Mouse (Mus musculus): ENCODE data around the gene Bdh1. TPM values are rescaled to one million over a fixed set of nuclear protein-coding genes. Genes with fewer than 3 reads are reported as not detected.

Gene Bdh1
- total RNA-seq, 1 experiment: 12.0 TPM

GRCm38 (mm10) chr16:31429471-31430155 is 7.5 kb downstream of the Bdh1 start:
- Histone ChIP-seq H3K36me3 (ENCODE audit: control insufficient read depth, insufficient read depth, low read length, poor library complexity, severe bottlenecking) (no peaks in the 10 kb centered on the region), H3K27ac (ENCODE audit: insufficient read depth, low read depth, low read length, poor library complexity, severe bottlenecking) (no peak overlapping the region), H3K4me3 (ENCODE audit: insufficient read depth in 1 of 2, low read depth in 1 of 2, low read length in 2 of 2, poor library complexity in 1 of 2, severe bottlenecking in 1 of 2) (peak overlapping the region; percentile 68 to 81), H3K9ac (ENCODE audit: insufficient read depth, low read depth, low read length, poor library complexity, severe bottlenecking) (peak overlapping the region; percentile 52), H3K4me1 (ENCODE audit: control insufficient read depth in 2 of 2, insufficient read depth in 2 of 2, low read length in 2 of 2, poor library complexity in 1 of 2) (peaks cover 2 to 5% of the 10 kb centered on the region in 2 experiments; a peak in 2 of 4 replicates), H3K9me3 (ENCODE audit: control insufficient read depth, insufficient read depth, low read depth, low read length) (no peaks in the 10 kb centered on the region)
- in situ Hi-C loops (cut with MboI; ENCODE audit: low sequenced_read_pairs in 2 of 2, unreplicated experiment in 2 of 2): no loop called here
- TF ChIP-seq MAFK (IDR thresholded peaks at IDR 0.05; ENCODE audit: insufficient read depth, low read depth, low read length) (peak; percentile 20; the same call in 1 of the 2 replicates), ZC3H11A (IDR thresholded peaks at IDR 0.05; ENCODE audit: borderline replicate concordance, low read depth, low read length) (no peak)
- peak; percentile 82 for DNase-seq (ENCODE audit: low read depth, low spot score)

- TF ChIP-seq HCFC1 (IDR thresholded peaks at IDR 0.05; ENCODE audit: borderline replicate concordance, insufficient read depth, low read length) (no peak), ZC3H11A (IDR thresholded peaks at IDR 0.05; ENCODE audit: borderline replicate concordance, low read depth, low read length) (no peak), CHD2 (IDR thresholded peaks at IDR 0.05; ENCODE audit: low read depth, low read length) (no peak), ZNF384 (IDR thresholded peaks at IDR 0.05; ENCODE audit: low read depth, low read length) (no peak), MAFK (IDR thresholded peaks at IDR 0.05; ENCODE audit: insufficient read depth, low read depth, low read length) (no peak)
- H3K9me3 ChIP-seq (ENCODE audit: control insufficient read depth, insufficient read depth, low read depth, low read length): no peaks in the 10 kb centered on the region
- no peak for DNase-seq (ENCODE audit: low read depth, low spot score)
- no peak overlapping the region for H3K4me3 ChIP-seq (ENCODE audit: insufficient read depth in 1 of 2, low read depth in 1 of 2, low read length in 2 of 2, poor library complexity in 1 of 2, severe bottlenecking in 1 of 2)
- in situ Hi-C loops (cut with MboI; ENCODE audit: low sequenced_read_pairs in 2 of 2, unreplicated experiment in 2 of 2): no loop called here
- H3K4me1 ChIP-seq (ENCODE audit: control insufficient read depth in 2 of 2, insufficient read depth in 2 of 2, low read length in 2 of 2, poor library complexity in 1 of 2): peaks cover 3 to 10% of the 10 kb centered on the region in 2 experiments; a peak in 2 of 4 replicates
- H3K9ac ChIP-seq (ENCODE audit: insufficient read depth, low read depth, low read length, poor library complexity, severe bottlenecking): no peak overlapping the region
- no peaks in the 10 kb centered on the region for H3K36me3 ChIP-seq (ENCODE audit: control insufficient read depth, insufficient read depth, low read length, poor library complexity, severe bottlenecking)
- H3K27ac ChIP-seq (ENCODE audit: insufficient read depth, low read depth, low read length, poor library complexity, severe bottlenecking): no peak overlapping the region
Observed at GRCm38 (mm10) chr16:31433466-31434110, 11.5 kb downstream of the Bdh1 start.

- Histone ChIP-seq H3K9ac (ENCODE audit: insufficient read depth, low read depth, low read length, poor library complexity, severe bottlenecking) (no peak overlapping the region), H3K4me1 (ENCODE audit: control insufficient read depth in 2 of 2, insufficient read depth in 2 of 2, low read length in 2 of 2, poor library complexity in 1 of 2) (peaks cover 3 to 10% of the 10 kb centered on the region in 2 experiments; a peak in 2 of 4 replicates), H3K4me3 (ENCODE audit: insufficient read depth in 1 of 2, low read depth in 1 of 2, low read length in 2 of 2, poor library complexity in 1 of 2, severe bottlenecking in 1 of 2) (no peak overlapping the region), H3K36me3 (ENCODE audit: control insufficient read depth, insufficient read depth, low read length, poor library complexity, severe bottlenecking) (no peaks in the 10 kb centered on the region), H3K27ac (ENCODE audit: insufficient read depth, low read depth, low read length, poor library complexity, severe bottlenecking) (no peak overlapping the region; the same call in 1 of the 2 replicates), H3K9me3 (ENCODE audit: control insufficient read depth, insufficient read depth, low read depth, low read length) (no peaks in the 10 kb centered on the region)
- TF ChIP-seq ZC3H11A (IDR thresholded peaks at IDR 0.05; ENCODE audit: borderline replicate concordance, low read depth, low read length) (no peak), MAFK (IDR thresholded peaks at IDR 0.05; ENCODE audit: insufficient read depth, low read depth, low read length) (no peak)
- in situ Hi-C loops (cut with MboI; ENCODE audit: low sequenced_read_pairs in 2 of 2, unreplicated experiment in 2 of 2): no loop called here
- DNase-seq (ENCODE audit: low read depth, low spot score): no peak
Observed at GRCm38 (mm10) chr16:31435146-31435545, 13.1 kb downstream of the Bdh1 start.

- Histone ChIP-seq H3K9ac (ENCODE audit: insufficient read depth, low read depth, low read length, poor library complexity, severe bottlenecking) (0 out of 2 replicates have a peak overlapping the region, but pooled peaks have one; percentile 15), H3K4me1 (ENCODE audit: control insufficient read depth in 2 of 2, insufficient read depth in 2 of 2, low read length in 2 of 2, poor library complexity in 1 of 2) (peaks cover 3 to 10% of the 10 kb centered on the region in 2 experiments; a peak in 2 of 4 replicates), H3K27ac (ENCODE audit: insufficient read depth, low read depth, low read length, poor library complexity, severe bottlenecking) (no peak overlapping the region), H3K4me3 (ENCODE audit: insufficient read depth in 1 of 2, low read depth in 1 of 2, low read length in 2 of 2, poor library complexity in 1 of 2, severe bottlenecking in 1 of 2) (no peak overlapping the region), H3K9me3 (ENCODE audit: control insufficient read depth, insufficient read depth, low read depth, low read length) (no peaks in the 10 kb centered on the region), H3K36me3 (ENCODE audit: control insufficient read depth, insufficient read depth, low read length, poor library complexity, severe bottlenecking) (no peaks in the 10 kb centered on the region)
- TF ChIP-seq ZNF384 (IDR thresholded peaks at IDR 0.05; ENCODE audit: low read depth, low read length) (no peak), ZC3H11A (IDR thresholded peaks at IDR 0.05; ENCODE audit: borderline replicate concordance, low read depth, low read length) (no peak), HCFC1 (IDR thresholded peaks at IDR 0.05; ENCODE audit: borderline replicate concordance, insufficient read depth, low read length) (no peak), MAFK (IDR thresholded peaks at IDR 0.05; ENCODE audit: insufficient read depth, low read depth, low read length) (no peak), CHD2 (IDR thresholded peaks at IDR 0.05; ENCODE audit: low read depth, low read length) (no peak)
- in situ Hi-C loops (cut with MboI; ENCODE audit: low sequenced_read_pairs in 2 of 2, unreplicated experiment in 2 of 2): no loop called here
- no peak for DNase-seq (ENCODE audit: low read depth, low spot score)
Observed at GRCm38 (mm10) chr16:31436085-31436484, 14.0 kb downstream of the Bdh1 start.
